Mouse (Mus musculus): ENCODE results near the gene Rad21l.

- no peak for TF ChIP-seq CTCF (IDR thresholded peaks at IDR 0.05; ENCODE audit: low read depth)
- TF ChIP-seq EP300 (IDR thresholded peaks at IDR 0.05; ENCODE audit: low read depth) = no peak
Measured at GRCm38 (mm10) chr2:151616551-151617329, 51.6 kb downstream of the Rad21l start.
